Mouse (Mus musculus): ENCODE results near the gene Vps9d1. TPM values are rescaled to one million over a fixed set of nuclear protein-coding genes. Genes with fewer than 3 reads are reported as not detected.
A peak's percentile ranks its signal among the peaks of the same experiment; 100 is the strongest.
"Not testable (repeated sequence)": the region's sequence is repeated elsewhere in the genome, so short reads cannot be mapped to it uniquely, and the experiment has no call there.

Gene Vps9d1
- total RNA-seq, 1 experiment from 2014 or later, result 36.7 TPM

GRCm38 (mm10) chr8:123213118-123213772 lies 40.9 kb downstream of the Vps9d1 start:
- no peak for DNase-seq

- peak; percentile 93 for DNase-seq
These were observed 41.6 kb downstream of the Vps9d1 start, which contains the start of the genes Chmp1a and Spata33 for GRCm38 (mm10) chr8:123212321-123213117. Gene Chmp1a, minus strand, starts transcription at chr8:123212763. Gene Spata33, plus strand, starts transcription at chr8:123212832.

- DNase-seq, result no peak
These were observed 42.3 kb downstream of the Vps9d1 start for GRCm38 (mm10) chr8:123211876-123212275.

GRCm38 (mm10) chr8:123203571-123203970 lies 50.6 kb downstream of the Vps9d1 start:
- DNase-seq, result no peak

DNA sequence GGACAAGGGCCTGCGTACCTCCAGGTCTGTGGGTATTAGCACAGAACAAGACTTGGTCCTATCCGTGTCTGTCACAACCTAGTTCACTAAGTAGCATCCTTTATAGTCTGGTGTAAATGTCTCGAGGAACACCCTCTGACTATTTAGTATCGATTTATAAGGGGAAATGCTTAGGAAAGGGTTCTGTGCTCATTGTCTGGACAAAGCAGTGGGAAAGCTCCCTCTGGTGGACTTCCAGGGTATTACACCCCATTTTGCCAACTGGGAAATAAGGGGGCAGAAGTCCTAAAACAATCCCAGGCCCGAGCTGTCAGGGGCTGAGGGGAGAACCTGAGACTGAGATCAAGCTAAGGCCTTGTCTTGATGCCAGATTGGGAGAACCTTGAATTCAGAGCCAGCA lies 51.9 kb downstream of the Vps9d1 start:
- DNase-seq, result peak; percentile 63

DNA sequence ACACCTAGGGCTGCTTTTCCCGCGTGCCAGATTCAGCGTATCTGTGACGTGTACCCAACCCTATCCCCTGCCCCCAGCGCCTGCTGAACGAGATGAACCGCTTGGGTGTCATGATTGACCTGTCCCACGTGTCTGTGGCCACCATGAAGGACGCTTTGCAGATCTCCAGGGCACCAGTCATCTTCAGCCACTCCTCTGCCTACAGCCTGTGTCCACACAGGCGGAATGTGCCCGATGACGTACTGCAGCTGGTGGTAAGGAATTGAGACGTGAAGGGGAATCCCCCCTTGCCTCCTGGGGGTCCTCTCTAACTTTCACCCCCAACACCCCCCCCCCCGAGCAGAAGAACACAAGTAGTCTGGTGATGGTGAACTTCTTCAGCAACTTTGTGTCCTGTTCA lies 54.3 kb downstream of the Vps9d1 start:
- DNase-seq, result no peak

- not testable (repeated sequence) for DNase-seq
These were observed 57.1 kb downstream of the Vps9d1 start for GRCm38 (mm10) chr8:123197016-123197415.

DNA sequence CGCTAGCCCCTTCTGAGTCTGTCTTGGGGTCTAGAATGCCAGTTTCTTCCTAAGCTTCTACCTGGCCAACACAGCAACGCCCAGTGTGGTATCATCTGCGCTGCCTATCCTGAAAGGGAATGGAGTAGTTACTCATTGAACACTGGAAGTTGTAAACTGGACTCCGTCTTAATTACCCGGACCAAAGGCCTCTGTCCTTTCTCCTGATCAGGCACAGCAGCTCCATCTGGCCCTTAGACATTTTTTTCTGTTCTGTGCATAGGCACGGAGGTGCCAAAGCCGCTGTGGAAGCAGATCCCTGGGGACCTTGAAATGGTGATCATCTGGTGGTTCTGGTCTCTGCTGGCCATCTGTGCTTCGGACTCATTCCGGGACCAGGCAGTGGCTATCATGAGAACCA lies 60.4 kb downstream of the Vps9d1 start:
- DNase-seq, result no peak

Other genes starting within 250 kb of the Vps9d1 start
- gene Ankrd11, start 212.1 kb downstream of the Vps9d1 start, total RNA-seq (2021), result 111 TPM in 2 replicates
- 91.5 and 97.5 TPM in 2 replicates for gene Spg7, start 191.4 kb downstream of the Vps9d1 start, total RNA-seq (2021)
- 560 and 633 TPM in 2 replicates for gene Rpl13, start 152.0 kb downstream of the Vps9d1 start, total RNA-seq (2021)
- gene Cpne7, start 137.0 kb downstream of the Vps9d1 start, total RNA-seq (2021), result 4.6 and 6.4 TPM in 2 replicates
- gene Sult5a1, start 96.0 kb downstream of the Vps9d1 start, total RNA-seq (2021), result 5.3 and 5.5 TPM in 2 replicates
- 30.1 and 32.6 TPM in 2 replicates for gene Dpep1, start 68.1 kb downstream of the Vps9d1 start, total RNA-seq (2021)
- 79.0 and 97.8 TPM in 2 replicates for gene Chmp1a, start 41.6 kb downstream of the Vps9d1 start, total RNA-seq (2021)
- gene Spata33, start 41.5 kb downstream of the Vps9d1 start, total RNA-seq (2021), result 3.3 and 4.0 TPM in 2 replicates
- gene Cdk10, start 29.5 kb downstream of the Vps9d1 start, total RNA-seq (2021), result 68.7 and 78.2 TPM in 2 replicates
- gene Spata2l, start 18.1 kb downstream of the Vps9d1 start, total RNA-seq (2021), result 15.6 and 17.9 TPM in 2 replicates
- gene Zfp276, start 153 bp downstream of the Vps9d1 start, total RNA-seq (2021), result 32.3 and 33.0 TPM in 2 replicates
- gene Fanca, start 64.2 kb upstream of the Vps9d1 start, total RNA-seq (2021), result 6.6 and 15.5 TPM in 2 replicates
- gene Spire2, start 78.4 kb upstream of the Vps9d1 start, total RNA-seq (2021), result 1.7 and 2.2 TPM in 2 replicates
- 203 and 237 TPM in 2 replicates for gene Tcf25, start 119.4 kb upstream of the Vps9d1 start, total RNA-seq (2021)
- not detected in 2 replicates for gene Mc1r, start 152.8 kb upstream of the Vps9d1 start, total RNA-seq (2021)
- 1.7 and 2.8 TPM in 2 replicates for gene Tubb3, start 157.1 kb upstream of the Vps9d1 start, total RNA-seq (2021)
- gene Def8, start 169.2 kb upstream of the Vps9d1 start, total RNA-seq (2021), result 19.1 and 29.4 TPM in 2 replicates
- 54.9 and 77.9 TPM in 2 replicates for gene Afg3l1, start 223.6 kb upstream of the Vps9d1 start, total RNA-seq (2021)